Mouse (Mus musculus): ENCODE measurements at regions not wholly inside any gene's neighbourhood (a gene's known extent, or its start where the extent isn't known, plus 50 kb on each side); places are given as distances from the start of the nearest gene placed in this dataset.
A peak's percentile ranks its signal among the peaks of the same experiment; 100 is the strongest.

DNA sequence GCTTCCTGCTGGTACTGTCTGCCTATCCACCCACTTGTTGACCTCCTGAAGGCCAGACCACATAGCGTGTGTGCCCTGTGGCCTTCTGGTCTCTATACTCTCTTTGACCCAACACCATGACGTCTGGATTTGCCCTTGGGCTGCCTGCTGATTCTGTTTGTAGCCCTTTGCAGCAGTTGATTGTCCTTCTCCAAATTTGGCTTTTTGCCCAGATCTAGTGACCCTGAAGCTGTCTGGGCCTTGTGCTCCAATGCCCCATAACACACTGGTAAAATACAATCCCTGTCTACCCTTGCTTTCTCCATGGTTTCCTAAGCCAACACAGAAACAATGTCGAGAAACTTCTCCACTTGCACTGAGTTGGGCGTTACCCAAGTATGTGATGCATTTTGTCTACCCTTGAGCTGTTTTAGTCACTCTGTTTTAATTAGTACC lies 979.3 kb downstream of the Epha4 start:
- DNase-seq: no peak

DNA sequence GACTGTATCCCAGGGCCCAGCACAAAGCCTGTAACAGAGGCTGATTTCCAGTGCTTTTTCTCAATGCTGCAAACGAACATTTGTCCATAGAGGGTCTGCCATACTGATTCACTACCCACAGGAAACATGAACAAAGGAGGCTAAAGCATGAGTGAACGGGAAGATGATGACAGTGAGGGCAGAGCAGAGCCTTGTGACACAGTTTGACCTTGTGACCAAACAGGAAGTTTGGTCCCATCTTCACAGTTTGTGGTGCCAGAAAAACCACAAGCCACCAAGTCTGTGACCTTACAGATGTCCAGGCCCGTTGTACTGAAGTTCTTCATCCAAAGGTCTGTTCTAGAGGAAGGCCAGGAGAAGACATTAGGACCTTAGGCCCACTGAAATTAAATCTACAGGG lies 974.4 kb downstream of the Epha4 start:
- DNase-seq: no peak

DNA sequence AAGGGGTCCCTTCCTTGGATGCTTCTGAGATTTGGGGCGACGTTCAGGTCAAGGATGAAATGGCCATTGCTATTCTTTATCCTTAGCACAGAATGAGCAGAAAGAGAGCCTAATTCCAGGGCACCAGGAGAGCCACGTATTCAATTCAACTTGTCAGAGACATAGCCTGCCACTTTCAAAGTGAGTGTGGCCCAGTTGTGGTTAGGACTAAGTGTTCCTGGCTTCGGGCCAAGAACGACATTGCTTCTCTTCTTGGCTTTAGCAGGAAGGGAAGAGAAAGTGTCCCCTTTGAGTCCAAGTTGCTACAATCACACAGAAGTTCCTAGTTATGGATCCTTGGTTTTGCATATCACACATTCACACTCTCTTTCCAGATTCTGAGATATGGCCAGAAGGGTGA lies 964.0 kb downstream of the Epha4 start:
- peak in 1 of 2 experiments; percentile 15 for DNase-seq

DNA sequence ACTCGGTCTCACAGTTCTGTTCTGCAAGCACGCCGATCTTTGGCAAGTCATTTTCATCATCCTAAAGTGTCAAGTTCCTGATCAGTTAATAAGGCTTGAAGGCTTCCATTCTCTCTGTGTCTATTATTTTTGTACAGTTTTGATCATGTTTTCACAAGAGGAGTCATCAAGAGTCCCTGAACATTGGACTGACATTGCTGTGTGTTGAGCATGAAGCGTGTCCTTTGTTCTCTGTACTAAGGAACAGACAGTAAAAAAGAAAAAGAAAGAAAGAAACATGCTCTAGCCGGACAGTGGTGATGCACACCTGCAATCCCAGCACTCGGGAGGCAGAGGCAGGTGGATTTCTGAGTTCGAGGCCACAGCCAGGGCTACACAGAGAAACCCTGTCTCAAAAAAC lies 955.4 kb downstream of the Epha4 start:
- no peak for DNase-seq

DNA sequence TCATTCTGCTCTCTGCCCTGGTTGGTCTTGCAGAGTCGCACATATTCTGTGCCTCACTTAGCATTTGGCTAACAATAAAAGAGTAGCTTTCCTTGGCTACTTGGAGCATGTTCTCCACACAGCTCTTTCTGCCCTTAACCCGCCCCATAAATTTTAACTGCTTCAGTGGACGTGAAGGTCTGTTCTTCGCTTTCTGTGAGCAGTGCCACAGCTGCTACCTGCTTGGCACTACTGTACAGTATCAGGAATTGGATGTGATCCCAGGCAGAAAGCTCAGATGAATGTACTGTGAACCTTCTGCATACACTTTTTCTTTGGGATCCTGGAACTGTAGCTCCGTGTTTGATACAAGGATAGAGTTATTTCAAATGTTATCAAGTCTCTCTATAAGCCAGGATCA lies 939.4 kb downstream of the Epha4 start:
- peak; percentile 59 to 68 for DNase-seq

DNA sequence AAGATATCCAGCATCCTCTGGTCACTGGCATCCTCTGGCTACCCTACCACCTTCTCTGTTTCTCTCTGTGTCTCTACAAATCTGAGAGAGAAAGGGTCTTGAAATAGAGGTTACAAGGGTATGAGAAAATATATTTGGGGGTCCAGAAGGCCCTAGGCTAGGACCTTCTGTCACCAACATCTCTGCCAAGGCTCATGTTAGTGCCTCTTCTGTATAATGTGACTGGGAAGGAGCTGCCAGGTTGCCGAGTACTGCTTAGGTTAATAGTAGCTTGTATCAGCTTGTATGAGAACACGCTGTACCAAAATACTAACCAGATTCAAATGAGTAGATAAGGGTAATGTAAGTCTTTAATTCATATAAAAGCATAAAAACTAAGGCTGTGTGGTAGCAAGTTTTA lies 929.0 kb downstream of the Epha4 start:
- DNase-seq: peak; percentile 22 to 45

DNA sequence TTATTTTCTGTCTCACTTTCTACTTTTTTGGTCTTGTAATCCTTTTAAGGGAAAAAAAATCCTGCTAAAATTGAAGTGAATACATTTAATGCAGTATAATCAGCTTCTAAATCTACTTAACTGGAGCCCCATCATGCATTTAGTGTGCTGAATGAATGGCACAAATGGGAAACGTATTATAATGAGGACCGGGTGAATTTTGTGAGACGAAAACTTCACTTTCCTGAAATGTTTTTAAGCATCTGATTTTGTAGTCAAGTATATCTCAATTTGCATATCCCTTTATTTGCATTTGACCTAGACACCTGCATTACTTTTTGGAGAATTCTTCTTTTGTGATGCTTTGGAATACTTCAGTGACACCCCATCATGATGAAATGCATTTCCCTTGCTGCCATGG lies 889.1 kb downstream of the Epha4 start:
- DNase-seq: no peak

DNA sequence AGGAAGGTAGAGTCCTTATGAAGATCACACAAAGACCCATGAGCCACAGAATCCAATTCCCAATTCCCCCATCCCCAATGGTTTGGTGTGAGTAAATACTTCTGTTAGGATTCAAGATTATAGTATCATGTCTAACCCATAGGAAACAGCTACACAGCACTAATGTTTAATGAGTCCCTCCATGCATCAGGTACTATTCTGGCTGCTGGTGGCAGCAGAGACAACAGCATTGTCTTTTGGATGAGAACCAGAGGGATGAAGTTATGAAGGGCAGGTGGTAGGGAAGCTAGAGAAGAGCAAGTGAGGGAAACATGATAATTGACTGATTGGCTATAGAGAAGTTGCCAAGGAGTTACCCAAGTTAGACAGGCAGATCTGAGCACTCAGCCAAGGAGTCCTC lies 885.0 kb downstream of the Epha4 start:
- no peak for DNase-seq

DNA sequence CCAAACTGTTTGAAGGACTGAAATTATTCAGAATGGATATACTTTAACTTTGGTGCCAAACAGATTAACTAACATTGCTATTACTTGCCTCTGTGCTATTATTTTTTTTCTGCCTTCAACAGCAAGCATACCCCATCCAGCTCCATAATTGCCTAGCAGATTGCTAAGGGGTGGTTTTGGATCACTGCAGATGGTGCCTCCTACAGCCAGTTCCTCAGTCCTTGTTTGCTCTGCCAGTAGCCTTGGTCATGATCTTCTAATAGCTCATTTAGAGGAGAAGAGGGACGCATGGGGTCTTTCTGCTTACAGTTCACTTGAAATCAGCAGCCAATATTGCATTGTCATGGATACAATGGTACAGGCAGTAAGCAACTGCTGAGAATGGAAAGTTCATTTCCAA lies 880.8 kb downstream of the Epha4 start:
- peak; percentile 22 to 50 for DNase-seq

DNA sequence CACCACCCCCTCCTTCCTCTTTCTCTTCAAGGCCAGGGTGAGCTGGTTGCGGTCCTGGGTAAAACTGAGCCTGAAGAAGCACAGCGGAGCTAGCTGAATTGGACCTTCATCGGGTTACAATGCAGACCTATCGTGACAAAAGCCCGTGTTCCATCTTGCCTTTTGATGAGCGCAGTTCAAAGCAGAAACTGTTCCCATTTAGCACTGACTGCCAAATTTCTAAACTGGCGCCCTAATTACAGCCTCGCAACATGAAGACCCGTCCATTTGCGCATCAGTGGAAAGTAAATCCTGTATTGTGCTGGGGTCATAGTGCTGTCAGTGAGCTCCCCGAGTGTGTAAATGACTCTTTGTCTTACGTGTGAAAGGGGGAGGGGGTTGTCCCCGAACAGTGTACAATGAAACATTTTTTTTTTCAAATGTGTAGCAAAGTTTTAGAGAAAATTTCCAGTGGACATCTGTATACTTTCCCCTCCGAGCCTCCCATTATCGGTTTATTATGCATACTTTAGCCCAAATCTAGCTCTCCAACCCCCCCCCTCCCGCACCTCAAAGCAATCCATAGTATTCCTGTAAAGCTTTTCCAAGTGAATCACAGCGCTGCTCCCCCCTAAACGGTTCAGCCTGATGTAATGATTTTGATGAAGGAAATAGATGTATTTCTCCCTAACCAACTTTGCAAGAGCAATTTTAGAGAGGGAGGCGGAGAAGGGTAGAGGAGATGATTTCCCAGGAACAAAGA lies 877.4 kb downstream of the Epha4 start:
- no peak for DNase-seq

DNA sequence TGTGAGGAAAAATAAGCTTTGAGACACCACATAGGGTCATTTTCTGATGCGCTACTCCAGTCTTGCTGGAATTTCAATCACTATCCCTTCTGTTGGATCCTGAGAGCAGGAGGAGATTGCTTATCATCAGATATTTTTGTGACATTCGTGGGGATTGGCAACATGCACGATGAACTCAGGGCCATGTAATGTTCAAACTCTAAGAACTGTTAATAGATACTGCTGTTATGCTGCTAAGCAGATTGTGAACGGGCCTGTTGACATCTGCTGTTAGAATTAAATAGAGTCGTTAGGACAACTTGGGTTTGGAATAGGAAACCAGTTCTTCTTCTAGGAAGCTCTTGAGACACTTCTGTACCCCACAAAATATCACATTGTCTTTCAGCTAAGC lies 876.9 kb downstream of the Epha4 start:
- DNase-seq: no peak

DNA sequence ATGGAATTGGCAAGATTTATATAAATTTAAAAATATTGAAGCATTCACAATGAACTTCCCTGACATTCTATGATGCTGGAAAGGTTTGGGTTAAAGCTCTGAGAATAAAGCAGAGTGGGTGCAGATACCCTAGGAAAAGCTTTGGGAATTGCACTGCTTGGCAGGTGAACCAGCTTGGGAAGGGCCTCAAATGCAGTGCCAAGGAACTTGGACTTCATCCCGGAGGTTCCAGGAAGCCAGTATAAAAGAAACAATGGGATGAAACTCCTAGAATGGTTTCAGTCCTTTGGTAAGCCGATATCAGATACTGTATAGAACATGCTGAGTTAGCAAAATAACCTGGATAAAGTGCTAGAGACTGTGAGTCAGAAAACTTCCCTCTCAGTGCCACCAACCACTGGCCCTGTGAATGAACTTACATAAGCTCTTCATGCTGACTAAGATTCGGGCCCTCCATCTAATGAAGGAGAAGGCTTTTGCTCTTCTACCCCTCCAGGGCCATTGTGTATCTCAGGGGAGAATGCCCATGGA lies 873.6 kb downstream of the Epha4 start:
- peak; percentile 49 to 65 for DNase-seq

DNA sequence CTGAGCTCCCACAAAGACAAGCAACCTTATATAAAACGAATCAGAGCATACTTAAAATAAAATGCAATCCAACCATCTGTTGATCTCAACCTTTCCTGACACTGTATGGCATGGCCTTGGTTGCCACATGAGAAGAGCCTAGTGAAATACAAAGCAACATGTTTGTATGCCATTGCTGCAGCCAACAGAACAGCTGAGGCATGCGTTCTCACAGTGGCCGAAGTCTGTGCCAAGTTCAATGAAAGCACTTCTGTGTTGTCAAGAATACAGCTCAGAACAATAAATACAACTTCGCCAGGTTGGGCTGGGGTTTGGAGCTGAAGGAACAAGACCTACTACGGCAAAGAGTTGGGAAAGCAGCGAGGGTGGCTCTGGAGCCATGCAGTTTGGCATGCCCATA lies 872.2 kb downstream of the Epha4 start:
- no peak for DNase-seq

DNA sequence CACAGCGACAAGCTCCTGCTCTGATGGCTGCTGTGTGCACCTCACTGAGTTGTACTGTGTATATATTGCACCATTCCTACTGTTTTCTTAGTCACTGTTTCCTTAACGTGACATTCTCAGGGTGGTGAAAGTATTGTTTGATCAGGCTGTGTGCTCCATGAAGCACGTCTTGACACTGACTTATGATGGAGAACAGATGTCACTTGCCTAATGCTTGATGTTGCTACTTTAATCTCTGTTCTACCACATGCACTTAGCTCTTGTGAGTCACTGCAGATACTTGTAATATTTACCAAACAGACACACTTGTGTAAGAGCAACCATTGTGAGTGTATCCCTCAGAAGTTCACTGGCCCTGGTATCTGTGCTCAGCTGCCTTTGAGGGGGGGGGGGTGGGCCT lies 870.0 kb downstream of the Epha4 start:
- no peak for DNase-seq

DNA sequence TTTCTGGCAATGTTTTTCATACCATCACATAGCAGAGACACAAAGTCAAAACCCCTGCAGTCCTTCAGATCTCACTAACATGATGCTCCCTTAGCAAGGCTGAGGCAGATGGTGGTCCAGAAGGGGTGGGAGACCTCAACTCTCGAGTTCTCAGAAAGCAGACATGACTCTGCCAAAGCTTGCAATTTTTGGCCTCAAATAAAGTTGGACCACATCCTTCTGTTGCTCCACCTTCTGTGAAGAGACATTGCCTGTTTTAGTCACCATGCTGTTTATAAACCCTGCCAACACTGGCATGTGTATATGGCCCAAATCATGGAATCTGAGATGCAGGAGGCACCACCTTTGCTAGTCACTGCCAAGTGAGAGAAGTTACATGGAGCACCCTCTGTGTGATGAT lies 860.1 kb downstream of the Epha4 start:
- DNase-seq: peak; percentile 73 to 88

DNA sequence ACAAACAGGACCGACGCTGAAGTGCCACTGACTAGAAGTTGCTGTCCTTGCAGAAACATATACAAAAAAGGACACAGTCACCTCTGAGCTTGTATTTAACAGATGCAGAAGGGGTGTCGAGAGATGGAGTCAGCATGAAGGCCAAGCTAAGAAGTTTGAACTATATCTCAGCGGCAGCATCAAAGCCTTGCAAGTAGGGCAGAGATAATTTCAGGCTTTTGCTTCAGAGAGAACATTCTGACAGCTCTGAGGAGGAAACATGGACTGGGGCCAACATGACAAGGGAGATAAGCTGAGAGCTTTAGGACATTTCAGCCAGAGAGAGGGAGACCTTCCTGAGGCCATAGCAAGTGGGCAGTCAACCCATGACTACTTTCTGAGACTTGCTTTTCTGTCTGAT lies 856.7 kb downstream of the Epha4 start:
- DNase-seq: peak in 1 of 2 experiments; percentile 18

DNA sequence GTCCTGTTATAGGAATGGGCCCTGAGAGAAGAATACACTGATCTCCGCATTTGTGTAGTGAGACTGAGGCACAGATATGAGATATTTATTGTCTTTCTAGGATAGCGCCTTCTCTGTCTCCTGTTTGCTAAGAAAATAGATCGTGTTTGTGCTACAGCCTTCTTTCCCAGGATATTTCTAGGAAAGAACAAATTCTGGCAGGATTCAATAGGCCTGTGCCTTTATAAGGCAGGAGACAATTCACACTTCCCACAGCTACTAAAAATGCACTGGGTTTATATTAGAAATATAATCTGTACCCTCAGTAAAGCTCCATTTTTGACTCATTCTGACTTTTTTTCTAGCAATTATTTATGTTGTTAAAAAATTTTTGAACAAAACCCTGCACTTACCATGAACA lies 854.7 kb downstream of the Epha4 start:
- no peak for DNase-seq

DNA sequence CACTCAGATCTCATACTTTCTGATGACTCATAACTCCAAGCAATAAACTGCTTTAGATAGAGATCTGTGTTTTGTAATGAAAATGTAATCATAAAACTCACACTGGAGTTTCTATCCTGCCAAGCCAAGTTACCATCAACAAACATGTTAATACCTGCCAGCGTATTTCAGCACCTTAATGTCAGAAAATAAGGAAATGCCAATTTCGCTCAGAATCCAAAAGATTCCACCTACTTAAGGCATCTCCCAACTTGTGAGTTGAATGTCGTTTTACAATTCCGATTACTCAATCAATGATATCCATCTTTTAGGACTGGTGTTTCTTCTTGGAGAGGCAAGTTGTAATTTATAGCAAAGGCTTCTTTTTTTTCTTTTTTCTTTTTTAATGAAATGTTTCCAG lies 850.5 kb downstream of the Epha4 start:
- no peak for DNase-seq

DNA sequence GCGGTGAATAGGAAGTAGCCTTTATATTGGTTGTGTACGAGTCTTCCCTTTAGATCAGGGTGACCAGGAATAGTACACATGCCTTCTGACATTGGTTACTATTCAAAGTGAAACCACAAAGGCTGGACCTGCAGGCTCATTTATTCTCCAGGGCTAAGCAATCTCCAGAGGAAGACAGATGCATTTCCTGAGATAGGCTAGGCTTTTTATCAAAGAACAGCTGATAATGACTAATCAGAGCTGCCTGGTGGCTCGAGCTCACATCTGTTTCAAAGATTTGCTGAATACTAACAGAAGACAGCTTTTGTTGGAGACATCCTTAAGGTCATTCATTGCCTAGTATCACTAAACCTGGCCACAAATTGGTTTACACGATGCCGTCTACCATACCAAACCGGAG lies 838.1 kb downstream of the Epha4 start:
- no peak for DNase-seq

DNA sequence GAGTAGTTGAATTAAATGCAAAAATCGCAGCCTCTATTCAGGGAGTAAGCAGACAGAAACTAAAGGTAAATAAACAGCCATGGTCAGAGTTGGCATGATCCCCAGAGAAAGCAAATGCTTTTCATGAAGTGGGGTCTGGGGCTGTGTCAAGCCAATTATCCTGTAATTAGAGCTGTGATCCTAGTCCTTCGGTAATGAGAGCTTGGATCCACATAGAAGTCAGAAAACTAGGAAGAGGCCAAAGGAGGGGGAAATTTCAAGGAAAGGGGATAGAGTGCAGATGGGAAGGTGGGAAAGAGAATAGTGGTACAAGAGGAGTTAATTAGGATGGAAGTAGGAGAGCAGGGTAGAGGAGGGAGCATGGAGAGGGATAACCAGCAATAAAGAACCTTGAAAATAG lies 809.3 kb downstream of the Epha4 start:
- DNase-seq: peak; percentile 8 to 24

DNA sequence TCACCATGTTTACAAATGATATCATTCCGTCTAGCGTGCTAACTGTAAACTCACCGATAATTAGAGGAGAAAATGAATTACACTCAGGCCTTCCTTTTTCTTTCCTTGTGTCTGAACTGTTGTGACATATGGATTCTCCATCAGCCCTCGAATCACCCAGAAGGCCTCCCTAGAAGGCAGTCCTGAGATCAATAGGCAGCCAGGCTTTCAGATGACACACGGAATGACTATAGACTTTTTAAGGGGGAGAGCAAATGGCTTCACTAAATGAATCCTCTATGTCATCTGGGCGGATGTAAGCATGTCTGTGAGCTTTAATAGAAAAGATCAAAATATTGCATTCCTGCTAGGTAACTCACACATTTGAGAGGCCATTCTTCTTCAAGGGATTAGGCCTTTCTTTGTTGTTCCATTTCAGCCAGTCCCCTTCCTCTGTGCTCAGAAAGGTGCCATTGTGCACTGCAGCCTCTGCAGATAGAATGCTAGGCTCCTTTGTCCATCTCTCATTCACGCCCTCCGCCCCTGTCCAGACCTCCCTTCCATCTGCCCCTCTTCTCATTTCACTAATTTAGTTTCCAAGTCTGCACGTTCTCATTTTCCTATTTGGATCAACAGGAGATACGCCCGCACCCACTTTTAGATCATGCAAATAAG lies 797.1 kb downstream of the Epha4 start:
- DNase-seq: no peak

DNA sequence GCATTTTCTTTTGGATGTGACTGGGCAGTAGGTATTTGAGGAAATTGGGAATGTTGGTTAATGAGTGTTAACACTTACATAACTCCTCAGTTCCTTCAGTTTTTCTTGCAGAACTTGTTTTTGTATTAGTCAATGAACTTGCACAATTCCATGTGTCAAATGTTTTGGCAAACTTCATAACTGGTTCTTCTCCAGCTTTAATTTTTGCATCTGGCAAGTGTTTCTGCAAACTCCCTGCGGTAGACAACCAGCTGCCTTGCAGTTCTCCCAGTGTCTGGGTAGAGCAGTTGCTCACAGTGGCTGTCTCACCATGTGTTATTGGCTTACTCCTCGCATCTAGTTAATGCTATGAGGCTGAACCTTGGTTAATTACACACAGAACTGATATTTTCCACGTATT lies 790.4 kb downstream of the Epha4 start:
- DNase-seq: peak in 1 of 2 experiments; percentile 35

DNA sequence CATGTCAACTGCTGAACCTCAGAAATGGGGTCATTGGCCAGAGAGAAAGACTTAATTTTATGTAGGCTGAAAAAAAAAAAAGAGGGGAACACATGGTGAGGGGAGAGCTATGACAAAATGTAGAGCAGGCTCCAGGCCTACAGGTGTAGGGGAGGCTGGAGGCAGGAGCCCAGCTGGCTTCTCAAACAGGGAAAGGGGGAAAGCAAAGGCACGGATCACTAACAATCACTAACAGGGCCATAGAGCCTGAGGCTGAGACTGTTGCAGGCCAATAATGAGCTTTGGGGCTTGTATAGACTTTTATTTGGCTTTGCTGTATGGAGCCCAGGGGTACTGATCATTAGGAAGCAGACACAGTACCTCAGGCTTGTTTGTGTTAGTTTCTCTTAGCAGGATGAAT lies 777.9 kb downstream of the Epha4 start:
- DNase-seq: peak; percentile 10 to 40

DNA sequence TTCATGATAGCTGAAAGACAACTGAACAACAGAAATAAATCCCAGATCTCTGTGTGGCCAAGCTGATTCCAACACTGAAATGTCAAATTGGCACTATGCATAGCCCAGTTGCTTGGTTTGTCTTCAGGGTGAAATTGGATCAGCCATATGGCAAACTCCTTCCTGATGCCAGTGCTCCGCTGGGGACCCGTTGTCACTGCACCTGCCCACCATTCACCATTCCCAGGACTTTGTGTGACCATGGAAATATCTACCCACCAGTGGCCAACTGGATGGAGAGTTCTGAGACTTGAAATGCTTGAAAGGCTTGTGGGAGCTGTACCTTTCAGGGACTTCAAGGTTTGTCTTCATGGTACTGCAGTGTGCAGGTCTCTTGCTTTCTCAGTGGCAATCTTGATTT lies 777.2 kb downstream of the Epha4 start:
- DNase-seq: peak; percentile 83 to 91

DNA sequence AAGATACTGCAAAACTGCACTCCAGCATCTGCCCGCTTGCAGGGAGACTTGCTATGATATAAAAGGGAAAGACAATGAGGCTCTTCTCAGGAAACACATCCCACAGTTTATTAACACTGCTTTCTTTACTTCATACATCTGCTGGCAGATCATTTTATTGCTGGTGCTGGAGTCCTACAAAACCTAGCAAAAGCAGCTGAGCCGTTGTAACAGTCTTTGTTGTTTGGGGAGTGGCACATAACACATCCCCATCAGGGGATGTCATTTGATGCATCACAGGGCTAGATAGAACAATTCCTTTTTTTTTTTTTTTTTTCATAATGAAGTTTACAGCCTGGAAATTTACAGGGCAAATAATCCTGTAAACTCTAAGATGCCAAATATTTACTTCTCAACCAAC lies 742.2 kb downstream of the Epha4 start:
- DNase-seq: no peak
